Mouse (Mus musculus) bone marrow macrophage, adult 2 months (primary cell): Measurements from ENCODE around the gene Ttll13. TPM values are rescaled to one million over a fixed set of nuclear protein-coding genes. Genes with fewer than 3 reads are reported as not detected.

Source experiments
- H3K27ac ChIP-seq: 2 replicates; pipeline ENCODE4 v1.5.1; 2012; ENCODE audit warnings: low read depth, low read length; ENCODE audit not compliant: insufficient read depth
- H3K4me1 ChIP-seq: 2 replicates; pipeline ENCODE4 v1.6.1; 2012; ENCODE audit warnings: low read length; ENCODE audit not compliant: control insufficient read depth, insufficient read depth
- H3K4me3 ChIP-seq: 2 replicates; pipeline ENCODE4 v1.5.1; 2012; ENCODE audit warnings: mild to moderate bottlenecking, low read length, moderate library complexity; ENCODE audit not compliant: insufficient read depth
- CTCF ChIP-seq: IDR thresholded peaks from 2 replicates; pipeline ENCODE4 v1.5.1; 2012; ENCODE audit warnings: low read depth, mild to moderate bottlenecking, low read length, moderate library complexity
- POLR2A ChIP-seq: IDR thresholded peaks from 2 replicates; pipeline ENCODE4 v1.6.1; 2012; ENCODE audit warnings: mild to moderate bottlenecking, low read depth, low read length, borderline replicate concordance
- polyA plus RNA-seq: library from polyadenylated mRNA; stranded (reverse); fragments of >200 nt; gene quantifications from 2 replicates; pipeline ENCODE4 v1.2.4, GENCODE M21; 2012; ENCODE audit not compliant: missing spikeins, insufficient read depth, insufficient read length

Ttll13 gene
- polyA plus RNA-seq, 1 experiment: not detected

- H3K4me3 ChIP-seq: no peak overlapping the region
- peaks cover 27% of the 10 kb centered on the region for H3K4me1 ChIP-seq
- TF ChIP-seq POLR2A (no peak), CTCF (no peak)
- H3K27ac ChIP-seq: no peak overlapping the region
Measured at GRCm38 (mm10) chr7:80298754-80299153, 52.6 kb downstream of the Ttll13 start.

- TF ChIP-seq POLR2A (no peak), CTCF (no peak)
- H3K27ac ChIP-seq: no peak overlapping the region
Measured at GRCm38 (mm10) chr7:80299568-80299967, 53.4 kb downstream of the Ttll13 start.

GRCm38 (mm10) chr7:80301522-80301921 lies 55.3 kb downstream of the Ttll13 start:
- no peak for TF ChIP-seq POLR2A
- no peak for TF ChIP-seq CTCF
- Histone ChIP-seq H3K27ac (no peak overlapping the region), H3K4me1 (peaks cover 25% of the 10 kb centered on the region), H3K4me3 (no peak overlapping the region)

More at GRCm38 (mm10) chr7:80299568-80299967, 53.4 kb downstream of the Ttll13 start:
- H3K4me1 ChIP-seq: peaks cover 27% of the 10 kb centered on the region
- 0 out of 2 replicates have a peak overlapping the region, but pooled peaks have one; percentile 2 for H3K4me3 ChIP-seq

GRCm38 (mm10) chr7:80307766-80308165 lies 61.6 kb downstream of the Ttll13 start:
- Histone ChIP-seq H3K27ac (no peak overlapping the region), H3K4me3 (no peak overlapping the region), H3K4me1 (no peaks in the 10 kb centered on the region)
- TF ChIP-seq POLR2A (no peak), CTCF (no peak)

Other genes starting within 250 kb of the Ttll13 start
- 125 and 138 TPM in 2 replicates for gene Zfp710, start 221.6 kb upstream of the Ttll13 start, polyA plus RNA-seq
- gene Idh2, start 131.0 kb upstream of the Ttll13 start, polyA plus RNA-seq: 48.6 and 55.9 TPM in 2 replicates
- gene Sema4b, start 59.5 kb upstream of the Ttll13 start, polyA plus RNA-seq: 11.1 and 13.5 TPM in 2 replicates
- 69.3 and 76.2 TPM in 2 replicates for gene Cib1, start 13.6 kb upstream of the Ttll13 start, polyA plus RNA-seq
- gene Gdpgp1, start 13.5 kb upstream of the Ttll13 start, polyA plus RNA-seq: 3.1 and 3.5 TPM in 2 replicates
- 23.2 and 24.0 TPM in 2 replicates for gene Ngrn, start 14.8 kb downstream of the Ttll13 start, polyA plus RNA-seq
- 12.9 and 13.5 TPM in 2 replicates for gene Vps33b, start 23.3 kb downstream of the Ttll13 start, polyA plus RNA-seq
- gene Prc1, start 48.1 kb downstream of the Ttll13 start, polyA plus RNA-seq: 66.9 and 68.7 TPM in 2 replicates
- gene Rccd1, start 78.1 kb downstream of the Ttll13 start, polyA plus RNA-seq: 5.5 and 6.8 TPM in 2 replicates
- 13.3 and 17.6 TPM in 2 replicates for gene Unc45a, start 94.6 kb downstream of the Ttll13 start, polyA plus RNA-seq
- 6.2 and 7.5 TPM in 2 replicates for gene Hddc3, start 96.7 kb downstream of the Ttll13 start, polyA plus RNA-seq
- gene Man2a2, start 125.0 kb downstream of the Ttll13 start, polyA plus RNA-seq: 75.2 and 75.7 TPM in 2 replicates
- gene Fes, start 141.6 kb downstream of the Ttll13 start, polyA plus RNA-seq: 238 TPM in 2 replicates
- 70.6 and 73.7 TPM in 2 replicates for gene Furin, start 159.1 kb downstream of the Ttll13 start, polyA plus RNA-seq